Mouse (Mus musculus) right cerebral cortex, postnatal 10 days (tissue): ENCODE results near the gene Itpr2.

Experiments
- DNase-seq, 2 experiments: peaks; one replicate each; pipeline ENCODE4 v3.0.0; 2021; ENCODE audit warnings: low spot score in 2 of 2

The Itpr2 gene

GRCm38 (mm10) chr6:146222403-146223063 lies 279.5 kb downstream of the Itpr2 start:
- no peak for DNase-seq

GRCm38 (mm10) chr6:146221371-146222336 lies 280.4 kb downstream of the Itpr2 start:
- peak; percentile 36 to 56 for DNase-seq

DNA sequence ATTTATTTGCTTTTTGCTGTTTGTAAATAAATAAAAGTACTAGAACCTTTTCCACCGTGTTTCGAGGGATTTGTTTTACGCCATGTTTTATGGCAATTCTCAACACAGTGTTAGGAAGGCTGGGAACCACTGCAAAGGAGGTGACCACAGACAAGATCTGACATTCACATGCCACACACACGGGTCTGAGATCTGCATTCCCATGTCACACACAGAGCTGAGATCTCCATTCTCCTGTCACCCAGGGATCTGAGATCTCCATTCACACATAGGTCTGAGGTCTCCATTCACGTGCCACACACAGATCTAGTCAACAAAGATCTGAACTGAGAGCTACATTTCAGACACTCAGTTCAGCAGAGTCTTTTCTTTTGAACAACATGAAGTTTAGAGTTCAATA lies 282.0 kb downstream of the Itpr2 start:
- DNase-seq = no peak

DNA sequence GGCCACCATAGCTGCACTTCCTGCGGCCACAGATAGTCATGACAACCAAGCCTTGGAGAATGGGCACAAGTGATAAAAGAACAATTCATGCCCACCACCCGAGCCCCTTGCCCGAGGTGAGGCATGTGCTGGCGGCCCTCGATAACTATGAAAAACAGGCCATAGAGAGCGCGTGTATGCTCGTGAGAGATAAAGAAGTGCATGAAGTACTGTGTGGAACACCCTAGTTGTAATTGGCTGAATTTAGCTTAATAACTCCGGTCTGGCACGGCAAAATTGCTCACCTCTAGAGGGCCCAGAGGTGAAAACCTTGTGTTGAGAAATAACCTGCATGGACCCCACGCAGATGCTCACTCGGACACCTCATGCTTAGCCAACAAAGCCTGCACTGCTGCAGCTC lies 282.5 kb downstream of the Itpr2 start:
- no peak for DNase-seq

DNA sequence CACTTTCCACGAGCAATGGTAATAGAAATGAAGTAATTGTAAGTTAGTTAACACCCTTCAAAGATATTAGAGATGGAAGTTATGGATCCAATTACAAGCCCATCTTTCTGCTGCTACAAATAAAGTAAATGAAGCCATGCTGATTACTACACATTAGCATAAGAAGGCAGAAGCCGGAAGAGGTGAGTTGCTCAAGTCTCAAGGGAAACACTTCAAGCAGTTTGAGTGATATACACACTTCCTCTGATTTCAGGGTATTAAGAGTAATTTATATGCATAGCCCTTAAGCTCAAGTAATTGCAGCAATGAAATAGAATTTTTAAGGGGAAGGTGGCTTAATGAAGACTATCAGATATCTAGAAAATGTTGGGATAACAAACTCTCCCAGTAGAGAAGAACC lies 286.7 kb downstream of the Itpr2 start:
- DNase-seq = no peak

GRCm38 (mm10) chr6:146212339-146212738 lies 289.7 kb downstream of the Itpr2 start:
- DNase-seq = no peak

GRCm38 (mm10) chr6:146211233-146211632 lies 290.8 kb downstream of the Itpr2 start:
- no peak for DNase-seq

DNA sequence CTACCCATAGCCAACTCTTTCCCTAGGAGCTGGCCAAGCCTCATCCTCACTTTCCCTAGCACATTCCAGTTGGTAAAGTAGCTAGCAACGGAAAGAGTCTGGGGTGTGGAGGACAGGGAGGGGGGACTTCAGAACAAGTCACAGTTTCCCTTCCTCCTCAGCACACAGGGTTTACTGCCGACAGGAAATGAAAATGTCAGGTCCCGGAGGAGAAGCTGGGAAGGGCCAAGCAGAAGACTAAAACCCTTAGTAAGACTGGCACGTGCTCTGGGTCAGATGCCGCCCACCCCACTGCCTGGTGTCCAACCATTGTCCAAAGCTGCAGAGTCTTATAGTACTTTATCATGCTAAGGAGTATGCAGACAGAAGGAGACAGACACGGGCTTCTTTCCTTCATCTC lies 293.0 kb downstream of the Itpr2 start:
- no peak for DNase-seq

DNA sequence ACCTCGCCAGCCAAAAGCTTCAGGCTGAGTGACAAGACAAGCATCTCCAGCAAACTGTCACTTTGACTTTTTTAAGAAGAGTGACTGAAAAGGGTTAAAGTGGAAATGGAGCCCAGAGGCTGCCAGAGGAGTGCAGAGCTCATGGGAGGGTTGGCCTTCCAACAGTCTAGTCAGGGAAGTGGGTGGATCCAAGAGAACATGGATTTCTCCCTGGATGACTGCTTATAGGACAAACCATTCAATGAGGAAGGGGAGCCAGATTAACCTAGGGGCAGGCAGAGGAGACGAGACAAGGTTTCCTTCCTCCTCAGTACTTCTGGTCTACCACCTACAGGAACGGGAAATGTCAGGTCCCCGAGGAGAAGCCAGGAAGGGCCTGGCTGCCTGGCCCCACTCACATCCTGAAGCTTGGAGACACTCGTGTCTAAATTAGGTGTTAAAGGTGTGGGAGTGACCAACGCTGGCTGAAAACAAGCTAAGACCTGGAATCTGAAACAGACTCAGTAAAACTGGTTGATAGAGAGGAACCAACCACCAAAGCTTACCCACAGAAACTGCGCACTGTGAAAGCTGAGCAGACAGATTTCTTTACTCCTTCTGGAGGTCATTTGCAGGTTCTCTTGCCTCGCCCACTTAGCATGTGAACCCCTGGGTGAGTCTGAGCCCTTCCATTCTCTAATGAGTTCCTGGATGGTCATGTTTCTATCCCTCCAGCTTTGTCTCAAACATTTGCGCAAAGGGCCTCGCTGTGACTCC lies 294.6 kb downstream of the Itpr2 start:
- DNase-seq = no peak

DNA sequence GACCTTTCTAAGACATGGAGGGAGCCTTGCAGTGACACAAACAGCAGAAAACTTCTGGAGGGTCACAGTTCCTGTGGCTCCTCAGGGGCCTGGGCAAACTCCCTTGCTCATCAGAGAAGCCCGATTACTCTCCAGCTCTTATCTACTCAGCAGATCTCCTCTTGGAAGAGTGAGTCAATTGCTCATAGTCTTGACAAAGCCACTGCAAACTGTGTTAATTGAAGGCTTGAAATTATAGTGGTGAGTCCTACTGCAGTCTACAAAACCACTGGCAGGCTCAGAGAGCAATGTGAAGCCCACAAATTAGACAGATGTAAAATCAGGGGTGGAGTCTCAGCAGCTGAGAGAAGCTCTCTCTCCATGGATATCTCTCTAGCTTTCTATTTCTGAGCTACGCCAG lies 296.9 kb downstream of the Itpr2 start:
- DNase-seq = no peak

- DNase-seq = no peak
Observed at GRCm38 (mm10) chr6:146204470-146204869, 297.6 kb downstream of the Itpr2 start.

DNA sequence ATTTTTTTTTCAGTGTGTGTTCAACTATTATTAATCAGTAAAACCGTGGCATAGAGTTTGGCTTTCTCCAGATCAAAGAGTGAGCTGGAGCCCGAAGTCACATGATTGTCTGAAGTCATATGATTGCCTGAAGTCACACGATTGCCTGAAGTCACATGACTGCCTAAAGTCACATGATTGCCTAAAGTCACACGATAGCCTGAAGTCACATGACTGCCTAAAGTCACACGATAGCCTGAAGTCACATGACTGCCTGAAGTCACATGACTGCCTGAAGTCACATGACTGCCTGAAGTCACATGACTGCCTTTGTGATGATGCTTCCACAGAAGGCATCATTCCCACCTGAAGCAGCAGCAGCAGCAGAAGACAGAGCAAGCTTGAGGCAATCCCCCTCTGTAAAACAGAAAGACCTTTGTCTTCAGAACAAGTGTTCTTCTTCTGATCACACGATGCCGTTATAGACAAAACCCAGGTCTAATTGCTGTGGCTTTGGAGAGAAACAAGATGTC lies 304.1 kb downstream of the Itpr2 start:
- DNase-seq = no peak

DNA sequence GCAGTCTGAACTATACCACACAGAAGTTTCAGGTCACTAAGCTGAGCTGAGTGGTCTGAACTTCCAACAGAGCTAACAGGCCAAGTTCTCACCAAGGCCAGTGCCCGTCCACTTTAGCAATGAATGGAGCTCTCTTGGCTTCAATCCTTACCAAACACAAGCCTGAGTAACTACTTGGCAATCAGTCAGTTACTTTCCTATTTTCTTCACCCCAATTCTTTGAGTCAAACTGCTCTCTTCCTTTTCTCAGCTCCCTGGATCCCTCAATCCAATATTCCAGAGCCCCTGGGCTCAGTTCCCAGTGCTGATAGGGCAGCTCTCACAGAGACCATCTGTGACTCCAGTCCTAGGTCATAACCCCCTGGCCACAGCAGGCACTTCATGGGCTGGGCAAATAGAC lies 305.3 kb downstream of the Itpr2 start:
- DNase-seq = no peak

DNA sequence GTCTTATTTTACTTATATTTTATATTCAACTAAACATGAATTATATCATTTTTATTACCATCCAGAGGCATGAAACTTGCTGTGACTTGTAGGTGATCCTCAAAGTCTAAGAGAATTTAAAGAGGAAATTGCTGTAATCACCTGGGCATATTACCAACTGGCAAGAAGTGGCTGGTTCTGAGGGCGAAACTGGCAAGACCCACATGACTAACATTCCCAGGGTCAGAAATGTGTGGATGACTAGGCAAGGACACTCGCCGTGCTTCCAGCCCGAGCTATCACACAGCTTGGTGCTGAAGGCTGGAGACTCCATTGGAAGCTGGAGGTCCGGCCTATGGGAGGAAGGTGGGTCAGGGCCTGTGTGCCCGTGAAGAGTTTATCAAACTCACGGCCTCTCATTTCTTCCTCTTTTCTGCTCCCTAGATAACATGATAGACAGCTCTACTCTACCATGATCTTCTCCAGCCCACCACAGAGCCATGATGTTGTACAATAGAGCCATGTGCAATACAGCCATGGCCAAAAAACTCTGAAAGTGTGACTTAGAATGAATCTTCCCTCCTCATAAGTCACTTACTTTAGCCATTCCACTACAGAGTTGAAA lies 306.1 kb downstream of the Itpr2 start:
- DNase-seq = no peak

DNA sequence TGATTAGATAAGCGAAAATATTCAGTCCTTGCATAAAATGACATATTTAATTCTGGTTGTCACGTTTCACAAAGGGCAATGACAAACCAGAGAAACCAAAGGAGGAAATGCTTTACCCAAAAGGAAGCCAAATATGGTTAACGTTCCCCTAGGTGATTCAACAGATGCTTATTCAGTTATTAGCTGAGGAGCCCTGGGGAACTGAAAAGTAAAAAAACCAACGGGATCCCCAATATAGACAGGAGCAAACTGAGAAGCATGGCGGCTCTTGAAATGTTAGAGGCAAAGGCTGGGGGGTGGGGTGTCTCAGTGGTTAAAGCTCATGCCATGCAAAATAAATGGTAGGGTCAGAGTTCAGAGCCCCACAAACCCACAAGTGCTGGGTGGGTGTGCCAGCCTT lies 310.1 kb downstream of the Itpr2 start:
- no peak for DNase-seq

- no peak for DNase-seq
Observed at GRCm38 (mm10) chr6:146190006-146190405, 312.0 kb downstream of the Itpr2 start.

- no peak for DNase-seq
Observed at GRCm38 (mm10) chr6:146185532-146185931, 316.5 kb downstream of the Itpr2 start.

- no peak for DNase-seq
Observed at GRCm38 (mm10) chr6:146184771-146185170, 317.3 kb downstream of the Itpr2 start.

GRCm38 (mm10) chr6:146174644-146175250 lies 327.3 kb downstream of the Itpr2 start:
- no peak for DNase-seq

GRCm38 (mm10) chr6:146170603-146171051 lies 331.4 kb downstream of the Itpr2 start:
- DNase-seq = peak; percentile 59 to 63

DNA sequence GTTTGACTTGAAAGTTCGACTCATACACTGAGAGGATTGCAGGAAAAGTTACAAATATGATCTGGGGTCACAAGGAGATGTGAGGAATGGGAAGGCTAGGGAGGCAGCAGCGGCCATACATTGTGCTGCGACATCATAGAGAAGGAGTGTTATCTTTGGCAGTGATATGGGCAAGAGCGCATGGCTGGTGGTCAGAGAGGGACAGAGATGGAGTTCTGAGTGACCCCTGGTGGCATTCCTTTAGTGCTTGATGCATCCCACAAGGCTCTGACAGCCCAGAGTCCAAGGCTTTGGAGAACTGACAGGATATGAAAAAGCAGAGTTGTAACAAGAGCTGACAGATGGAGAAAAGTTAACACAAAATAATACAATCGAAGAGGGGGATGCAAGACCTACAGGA lies 334.8 kb downstream of the Itpr2 start:
- no peak for DNase-seq
